Mouse (Mus musculus) heart, embryonic 16.5 days (tissue): ENCODE measurements at regions not wholly inside any gene's neighbourhood (a gene's known extent, or its start where the extent isn't known, plus 50 kb on each side); places are given as distances from the start of the nearest gene placed in this dataset.
"Not testable (repeated sequence)": the region's sequence is repeated elsewhere in the genome, so short reads cannot be mapped to it uniquely, and the experiment has no call there.

Experiments used
- ATAC-seq: fragments of 200-750 bp; cut with Nextera tagmentation; replicated peaks from 2 replicates; pipeline ENCODE4 v1.8.0; 2017; ENCODE audit warnings: moderate number of reproducible peaks; ENCODE audit not compliant: insufficient read depth, low FRiP score; ENCODE audit errors: extremely low read depth
- H3K27ac ChIP-seq: fragments of 300-500 bp; sonication (generic); 2 replicates; pipeline ENCODE4 v1.5.1; 2014; ENCODE audit warnings: mild to moderate bottlenecking, low read length, control low read depth, moderate library complexity
- H3K27me3 ChIP-seq: fragments of 300-500 bp; sonication (generic); 2 replicates; pipeline ENCODE4 v1.6.1; 2014; ENCODE audit warnings: low read length, mixed read lengths; ENCODE audit not compliant: control insufficient read depth, insufficient read depth
- H3K36me3 ChIP-seq: fragments of 300-500 bp; sonication (generic); 2 replicates; pipeline ENCODE4 v1.6.1; 2014; ENCODE audit not compliant: control insufficient read depth, insufficient read depth
- H3K4me1 ChIP-seq: fragments of 300-500 bp; sonication (generic); 2 replicates; pipeline ENCODE4 v1.6.1; 2014; ENCODE audit warnings: low read length, mixed read lengths; ENCODE audit not compliant: control insufficient read depth, insufficient read depth
- H3K4me2 ChIP-seq: fragments of 300-500 bp; sonication (generic); 2 replicates; pipeline ENCODE4 v1.6.1; 2014; ENCODE audit warnings: low read depth, mild to moderate bottlenecking, control low read depth, low read length
- H3K4me3 ChIP-seq: fragments of 300-500 bp; sonication (generic); 2 replicates; pipeline ENCODE4 v1.5.1; 2014; ENCODE audit warnings: mild to moderate bottlenecking, control low read depth, low read length
- H3K9ac ChIP-seq: fragments of 300-500 bp; sonication (generic); 2 replicates; pipeline ENCODE4 v1.6.1; 2014; ENCODE audit warnings: low read length, control low read depth
- H3K9me3 ChIP-seq: fragments of 300-500 bp; sonication (generic); replicated peaks from 2 replicates; pipeline ENCODE4 v1.6.1; 2016; ENCODE audit warnings: low read length; ENCODE audit not compliant: control insufficient read depth
- WGBS: fragments of 180-500 bp; shearing (Covaris S2); extraction: QIAGEN DNeasy Blood & Tissue Kit; methylation state at CpG from one replicate; pipeline ENCODE4 v1.1.7; 2014; 5-methylcytosine and 5-hydroxymethylcytosine counted together

GRCm38 (mm10) chr6:89121746-89122070 lies 219.7 kb downstream of the Tpra1 start:
- H3K4me2 ChIP-seq, result no peak overlapping the region
- H3K9ac ChIP-seq, result no peak overlapping the region
- no peak overlapping the region for H3K27ac ChIP-seq
- no peaks in the 10 kb centered on the region for H3K4me1 ChIP-seq
- H3K4me3 ChIP-seq, result no peak overlapping the region
- no peaks in the 10 kb centered on the region for H3K36me3 ChIP-seq
- ATAC-seq, result no peak
- WGBS, result 80% methylated on average over 3 of the region's 3 CpGs
- 0 out of 2 replicates have a peak, but pooled peaks cover 5% of the 10 kb centered on the region for H3K27me3 ChIP-seq
- no peaks in the 10 kb centered on the region for H3K9me3 ChIP-seq

GRCm38 (mm10) chr6:89125916-89126315 lies 223.9 kb downstream of the Tpra1 start:
- no peak for ATAC-seq
- H3K4me1 ChIP-seq, result no peaks in the 10 kb centered on the region
- H3K27me3 ChIP-seq, result 0 out of 2 replicates have a peak, but pooled peaks cover 5% of the 10 kb centered on the region
- no peak overlapping the region for H3K4me3 ChIP-seq
- no peaks in the 10 kb centered on the region for H3K36me3 ChIP-seq
- no peak overlapping the region for H3K4me2 ChIP-seq
- H3K27ac ChIP-seq, result no peak overlapping the region
- no peaks in the 10 kb centered on the region for H3K9me3 ChIP-seq
- H3K9ac ChIP-seq, result no peak overlapping the region
- WGBS, result 47% methylated on average over 9 of the region's 9 CpGs

GRCm38 (mm10) chr6:89128141-89128540 lies 226.1 kb downstream of the Tpra1 start:
- H3K9me3 ChIP-seq, H3K27ac ChIP-seq, H3K4me2 ChIP-seq, H3K27me3 ChIP-seq, H3K4me1 ChIP-seq, H3K4me3 ChIP-seq, H3K36me3 ChIP-seq, H3K9ac ChIP-seq: not testable (repeated sequence)
- 55% methylated on average over 5 of the region's 5 CpGs for WGBS
- ATAC-seq, result 0 out of 2 replicates have a peak, but pooled peaks have one; percentile 14

- Histone ChIP-seq H3K36me3 (no peaks in the 10 kb centered on the region), H3K4me2 (no peak overlapping the region), H3K9me3 (no peaks in the 10 kb centered on the region), H3K9ac (no peak overlapping the region), H3K4me1 (no peaks in the 10 kb centered on the region), H3K4me3 (no peak overlapping the region), H3K27me3 (no peaks in the 10 kb centered on the region), H3K27ac (no peak overlapping the region)
- WGBS, result 77% methylated on average over 3 of the region's 3 CpGs
- no peak for ATAC-seq
These were observed 222.0 kb downstream of the Plxna1 start for GRCm38 (mm10) chr6:89140469-89140868.

- ATAC-seq, result no peak
- H3K4me3 ChIP-seq, result no peak overlapping the region
These were observed 209.3 kb downstream of the Plxna1 start for GRCm38 (mm10) chr6:89153027-89153662.

GRCm38 (mm10) chr6:89157501-89157900 lies 204.9 kb downstream of the Plxna1 start:
- no peaks in the 10 kb centered on the region for H3K27me3 ChIP-seq
- WGBS, result 88% methylated on average over 1 of the region's 1 CpGs
- H3K9ac ChIP-seq, result no peak overlapping the region
- H3K4me3 ChIP-seq, result no peak overlapping the region
- H3K27ac ChIP-seq, result no peak overlapping the region
- H3K36me3 ChIP-seq, result no peaks in the 10 kb centered on the region
- no peaks in the 10 kb centered on the region for H3K4me1 ChIP-seq
- no peak for ATAC-seq
- no peak overlapping the region for H3K4me2 ChIP-seq
- peaks cover 4% of the 10 kb centered on the region for H3K9me3 ChIP-seq

More at GRCm38 (mm10) chr6:89153027-89153662, 209.3 kb downstream of the Plxna1 start:
- WGBS, result 68% methylated on average over 11 of the region's 11 CpGs
- Histone ChIP-seq H3K27ac (no peak overlapping the region), H3K9me3 (peaks cover 4% of the 10 kb centered on the region), H3K9ac (no peak overlapping the region), H3K4me2 (no peak overlapping the region), H3K4me1 (no peaks in the 10 kb centered on the region), H3K27me3 (no peaks in the 10 kb centered on the region), H3K36me3 (no peaks in the 10 kb centered on the region)

GRCm38 (mm10) chr6:89160051-89160450 lies 202.4 kb downstream of the Plxna1 start:
- no peak overlapping the region for H3K27ac ChIP-seq
- H3K4me1 ChIP-seq, result no peaks in the 10 kb centered on the region
- WGBS, result 54% methylated on average over 7 of the region's 7 CpGs
- H3K27me3 ChIP-seq, result no peaks in the 10 kb centered on the region
- no peak overlapping the region for H3K4me3 ChIP-seq
- H3K9me3 ChIP-seq, result 0 out of 2 replicates have a peak, but pooled peaks cover under 1% of the 10 kb centered on the region
- no peak overlapping the region for H3K9ac ChIP-seq
- ATAC-seq, result no peak
- no peak overlapping the region for H3K4me2 ChIP-seq
- H3K36me3 ChIP-seq, result no peaks in the 10 kb centered on the region

GRCm38 (mm10) chr6:89161746-89162145 lies 200.7 kb downstream of the Plxna1 start:
- Histone ChIP-seq H3K27ac (no peak overlapping the region), H3K27me3 (no peaks in the 10 kb centered on the region), H3K4me1 (no peaks in the 10 kb centered on the region), H3K4me3 (no peak overlapping the region), H3K9ac (no peak overlapping the region), H3K36me3 (no peaks in the 10 kb centered on the region), H3K4me2 (no peak overlapping the region), H3K9me3 (peaks cover 4% of the 10 kb centered on the region)
- WGBS, result 91% methylated on average over 1 of the region's 1 CpGs
- ATAC-seq, result no peak

- peaks cover 8% of the 10 kb centered on the region for H3K9me3 ChIP-seq
- H3K4me2 ChIP-seq, result no peak overlapping the region
- WGBS, result 70% methylated on average over 2 of the region's 2 CpGs
- no peaks in the 10 kb centered on the region for H3K36me3 ChIP-seq
- no peak overlapping the region for H3K27ac ChIP-seq
- no peak overlapping the region for H3K9ac ChIP-seq
- no peaks in the 10 kb centered on the region for H3K4me1 ChIP-seq
- no peak for ATAC-seq
- H3K4me3 ChIP-seq, result no peak overlapping the region
- H3K27me3 ChIP-seq, result no peaks in the 10 kb centered on the region
These were observed 192.9 kb downstream of the Plxna1 start for GRCm38 (mm10) chr6:89169520-89169919.
